Mouse (Mus musculus) CD4-positive, CD25-positive, alpha-beta regulatory T cell, adult 4 months (primary cell): ENCODE measurements at regions not wholly inside any gene's neighbourhood (a gene's known extent, or its start where the extent isn't known, plus 50 kb on each side); places are given as distances from the start of the nearest gene placed in this dataset.
A peak's percentile ranks its signal among the peaks of the same experiment; 100 is the strongest.

ENCODE experiments used
- ATAC-seq: one replicate; pipeline ENCODE4 v1.8.0; 2017

DNA sequence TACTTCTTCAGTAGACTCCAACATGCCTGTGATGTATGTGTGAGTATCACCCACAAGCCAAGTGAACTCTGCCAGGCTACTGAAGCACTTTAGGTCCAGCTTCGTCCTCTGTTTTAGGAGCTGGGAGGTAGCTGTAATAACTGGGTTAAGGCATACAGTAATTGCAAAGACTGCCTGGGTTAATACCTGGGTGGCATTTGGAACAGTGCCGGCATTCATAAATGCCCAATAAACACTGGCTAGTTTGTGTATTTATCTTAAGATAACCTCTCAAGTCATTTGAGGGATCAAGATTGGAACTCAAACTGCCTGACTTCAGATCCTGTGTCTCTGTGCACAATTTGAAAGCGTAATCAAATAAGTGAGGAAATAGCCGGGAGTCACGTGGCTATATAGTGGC is 261.0 kb downstream of the Cog6 start:
- no peak for ATAC-seq

DNA sequence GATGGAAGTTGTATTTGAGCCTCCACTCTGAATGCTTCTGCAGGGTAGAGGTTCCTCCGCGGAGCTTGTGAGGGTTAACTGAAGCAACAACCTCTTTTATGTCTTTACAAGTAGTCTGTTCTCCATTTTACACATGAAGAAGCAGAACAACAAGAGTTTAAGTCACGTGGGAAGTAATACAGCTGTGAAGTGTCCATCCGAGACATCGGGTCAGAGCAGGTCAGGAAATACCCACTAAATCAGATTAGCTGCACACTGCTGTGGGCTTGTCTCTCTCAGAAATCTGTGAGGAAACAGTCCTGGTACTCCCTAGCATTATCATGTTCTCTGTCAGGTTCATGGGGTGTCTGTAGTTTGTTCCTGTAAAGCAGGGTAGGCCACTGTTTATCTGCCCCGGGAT is 262.1 kb downstream of the Cog6 start:
- no peak for ATAC-seq

DNA sequence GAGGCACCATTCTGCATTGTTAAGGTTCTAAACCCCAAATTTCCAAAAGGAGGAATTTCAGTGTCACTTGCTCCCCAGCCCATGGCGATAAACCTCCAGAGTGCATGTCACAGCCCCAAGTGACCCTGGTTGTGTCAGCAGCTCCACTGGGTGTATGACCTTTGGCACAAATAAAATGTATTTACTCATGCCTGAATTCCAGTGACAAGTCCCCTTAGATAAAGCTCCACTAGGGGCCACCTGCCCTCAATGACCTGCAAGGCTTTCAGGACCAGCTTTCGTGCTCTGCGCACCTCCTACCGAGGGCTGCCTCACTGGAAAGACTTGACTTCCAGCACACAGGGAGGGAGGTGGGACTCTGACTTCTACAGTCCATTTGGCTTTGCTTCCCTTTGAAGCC is 262.6 kb downstream of the Cog6 start:
- no peak for ATAC-seq

DNA sequence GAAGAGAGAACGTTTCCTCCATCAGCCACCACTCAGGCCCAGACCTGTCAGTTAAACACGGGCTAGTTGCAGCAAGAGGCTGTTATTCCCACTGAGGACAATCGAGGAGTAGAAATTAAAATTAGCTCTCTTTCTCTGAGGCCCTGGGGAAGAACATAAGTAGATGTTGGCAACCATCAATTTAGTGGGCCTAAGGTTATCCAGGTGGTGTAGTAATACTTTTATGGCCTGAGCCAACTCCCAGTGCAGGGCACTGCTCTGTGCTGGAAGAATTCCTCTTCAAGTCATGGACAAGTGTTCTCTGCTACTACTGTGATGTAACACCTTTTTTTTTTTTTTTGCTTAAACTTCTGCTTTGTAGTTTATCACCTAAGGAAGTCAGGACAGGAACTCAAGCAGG is 270.1 kb downstream of the Cog6 start:
- ATAC-seq, result no peak

DNA sequence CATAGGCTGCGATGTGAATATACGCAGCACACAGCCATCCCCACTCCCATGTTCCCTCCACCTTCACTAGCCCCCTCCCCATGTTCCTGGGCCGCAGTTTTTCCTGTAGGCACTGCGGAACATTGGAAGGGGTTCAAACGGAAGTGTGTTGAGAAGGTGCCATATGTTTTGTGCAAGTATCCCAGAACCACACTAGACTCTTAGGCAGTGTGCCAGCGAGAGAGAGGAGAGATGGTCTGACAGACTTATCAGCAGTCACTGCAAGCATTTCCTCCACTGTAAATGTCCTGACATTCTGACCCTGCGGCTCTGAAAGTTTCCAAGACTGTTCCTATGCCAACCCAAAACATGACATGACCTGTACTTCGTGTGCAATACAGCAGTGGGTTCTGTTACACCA is 272.7 kb downstream of the Cog6 start:
- ATAC-seq, result no peak

DNA sequence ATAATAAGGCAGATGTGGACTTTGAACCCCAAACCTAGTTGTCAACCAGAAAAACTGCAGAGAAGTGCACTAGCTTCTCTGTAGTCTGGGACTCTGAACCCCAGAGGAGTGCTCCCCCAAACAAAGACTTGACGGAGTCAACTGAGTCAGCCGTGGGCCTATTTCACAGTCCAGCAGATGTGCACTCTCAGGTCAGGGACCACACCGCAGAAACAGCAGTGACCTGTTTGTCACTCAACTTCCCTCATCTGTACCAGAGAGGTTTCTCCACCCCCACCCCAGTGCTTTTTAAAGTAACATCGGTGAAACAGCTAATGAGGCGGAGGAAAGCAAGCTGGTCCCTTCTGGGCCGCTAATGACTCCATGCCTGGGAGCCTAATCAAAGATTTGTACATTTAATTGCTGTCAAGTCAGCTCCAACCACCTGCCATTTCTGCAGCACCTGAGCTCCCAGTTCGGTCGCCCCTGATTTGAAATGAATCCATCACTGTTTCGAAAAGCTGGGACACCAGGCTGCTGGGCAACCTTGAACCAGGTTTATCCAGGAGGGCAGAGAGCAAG is 276.5 kb downstream of the Cog6 start:
- ATAC-seq, result no peak

DNA sequence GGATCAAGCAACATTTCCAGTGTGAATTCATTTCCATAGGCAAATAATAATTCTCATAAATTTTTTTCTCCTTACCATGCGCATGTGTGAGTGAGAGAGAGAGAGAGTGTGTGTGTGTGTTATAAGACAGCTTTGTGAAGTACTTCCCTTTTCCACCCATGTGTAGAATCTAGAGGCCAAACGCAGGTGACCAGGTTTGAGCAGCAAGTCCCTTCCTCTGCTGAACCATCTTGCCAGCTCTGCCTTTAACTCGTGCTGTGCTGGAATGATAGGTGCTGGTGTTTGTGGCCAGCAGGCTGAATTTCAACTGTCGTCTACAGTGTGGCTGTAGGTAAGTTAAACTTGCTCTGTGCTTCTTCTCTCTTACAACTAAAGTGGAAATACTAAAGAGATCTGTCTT is 277.5 kb downstream of the Cog6 start:
- no peak for ATAC-seq

DNA sequence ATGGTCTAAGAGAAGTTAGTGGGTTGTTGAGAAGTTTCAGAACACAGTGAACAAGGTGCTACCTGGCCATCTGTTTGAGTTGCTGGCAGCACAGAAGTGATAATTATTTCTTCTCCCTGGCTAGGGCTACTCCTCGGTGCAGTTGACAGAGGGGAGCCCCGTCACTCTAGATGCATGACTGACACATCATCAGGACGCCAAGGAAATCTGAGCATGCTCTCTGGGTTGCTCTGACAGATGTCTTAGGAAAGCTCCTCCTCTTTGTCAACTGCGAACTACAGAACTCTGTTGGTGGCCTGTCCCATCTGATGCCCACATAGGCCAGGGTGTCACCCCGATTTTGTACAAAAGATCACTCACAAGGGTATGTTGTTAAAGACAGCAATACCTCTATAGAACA is 278.7 kb downstream of the Cog6 start:
- ATAC-seq, result no peak

DNA sequence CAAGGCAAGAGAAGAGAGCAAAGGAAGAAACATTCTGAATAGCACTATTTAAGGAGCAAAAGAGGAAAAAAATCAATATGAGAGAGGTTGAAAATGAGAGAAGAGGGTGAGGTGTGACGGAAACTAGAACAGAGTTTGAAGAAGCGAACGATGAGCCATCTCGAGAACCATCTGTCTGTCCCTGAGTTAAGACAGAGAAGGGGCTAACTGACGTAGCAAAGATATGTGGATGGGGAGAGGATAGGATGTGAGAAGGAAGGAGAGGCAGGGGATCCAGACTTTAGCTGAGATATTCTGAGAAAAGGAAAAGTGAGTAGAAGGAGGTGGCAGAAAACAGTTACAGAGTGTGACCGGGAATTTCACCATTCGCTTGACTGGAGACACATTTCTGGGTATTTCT is 281.1 kb downstream of the Cog6 start:
- ATAC-seq, result no peak

DNA sequence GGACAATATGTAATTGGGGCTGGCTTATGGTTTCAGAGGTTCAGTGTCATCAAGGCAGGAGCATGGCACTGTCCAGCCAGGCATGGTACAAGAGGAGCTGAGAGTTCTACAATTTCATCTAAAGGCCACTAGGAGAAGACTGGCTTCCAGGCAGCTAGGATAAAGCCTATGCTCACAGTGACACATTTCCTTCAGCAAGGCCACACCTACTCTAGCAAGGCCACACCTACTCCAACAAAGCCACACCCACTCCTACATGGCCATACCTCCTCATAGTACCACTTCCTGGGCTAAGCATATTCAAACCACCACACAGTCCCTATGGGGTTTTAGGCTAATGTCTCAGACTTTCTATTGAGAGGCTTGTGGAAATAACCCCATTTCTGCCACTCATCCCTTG is 285.1 kb downstream of the Cog6 start:
- ATAC-seq, result peak; percentile 70

DNA sequence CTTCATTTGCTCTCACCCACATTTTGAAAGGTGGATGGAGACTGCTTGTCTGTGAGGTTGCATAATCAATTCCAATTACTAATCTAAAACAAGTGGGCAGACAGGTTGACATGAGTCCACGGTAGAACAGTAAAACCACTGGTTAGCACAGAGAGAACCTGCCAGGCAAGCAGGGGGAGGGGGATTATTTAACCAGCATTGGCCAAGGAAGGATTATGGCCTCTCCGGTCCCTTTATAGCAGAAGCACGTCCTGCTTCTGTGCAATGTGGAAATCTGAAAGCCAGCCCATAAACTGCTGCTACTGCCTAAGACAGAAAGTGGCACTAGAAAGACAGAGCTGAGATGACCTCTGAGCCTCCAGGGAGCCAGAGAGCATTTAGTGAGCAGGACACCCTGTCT is 285.5 kb downstream of the Cog6 start:
- ATAC-seq, result no peak

DNA sequence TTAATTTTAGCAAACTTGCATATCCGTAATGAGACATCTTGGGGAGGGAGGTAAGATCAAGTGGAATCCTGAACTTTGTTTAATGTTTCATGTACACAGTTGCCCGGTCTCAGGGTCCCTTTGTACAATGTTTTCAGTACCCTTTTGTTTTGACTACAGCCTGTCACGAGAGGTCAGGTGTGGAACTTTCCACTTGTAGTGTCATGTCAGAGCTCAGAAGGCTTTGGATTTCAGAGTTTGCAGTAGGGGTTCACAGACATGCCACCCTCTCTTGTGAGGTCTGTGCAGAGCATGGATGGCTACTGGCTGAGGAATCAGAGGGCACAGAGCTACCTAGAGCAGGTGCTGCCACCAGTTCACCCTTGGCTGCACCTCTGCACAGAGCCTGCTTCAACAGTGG is 287.3 kb downstream of the Cog6 start:
- no peak for ATAC-seq

DNA sequence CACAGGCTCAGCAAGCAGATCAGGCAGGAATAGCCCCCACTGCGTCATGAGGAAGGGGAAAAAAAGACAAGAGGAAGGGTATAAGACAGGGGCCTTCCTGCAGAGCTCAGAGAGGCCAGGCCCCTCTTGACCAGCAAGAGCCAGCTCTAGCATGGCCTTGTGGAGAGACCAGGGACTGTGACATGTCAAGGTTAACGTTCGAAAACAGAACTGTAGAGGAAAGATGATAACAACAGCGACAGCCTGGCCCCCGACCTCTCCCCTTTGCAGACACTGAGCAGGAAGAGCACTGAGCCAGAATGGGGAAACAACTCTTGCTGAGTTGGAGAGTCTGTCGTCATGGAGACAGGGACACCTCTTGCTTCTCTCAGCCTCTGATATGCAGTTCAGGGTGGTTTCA is 288.2 kb downstream of the Cog6 start:
- peak; percentile 66 for ATAC-seq

DNA sequence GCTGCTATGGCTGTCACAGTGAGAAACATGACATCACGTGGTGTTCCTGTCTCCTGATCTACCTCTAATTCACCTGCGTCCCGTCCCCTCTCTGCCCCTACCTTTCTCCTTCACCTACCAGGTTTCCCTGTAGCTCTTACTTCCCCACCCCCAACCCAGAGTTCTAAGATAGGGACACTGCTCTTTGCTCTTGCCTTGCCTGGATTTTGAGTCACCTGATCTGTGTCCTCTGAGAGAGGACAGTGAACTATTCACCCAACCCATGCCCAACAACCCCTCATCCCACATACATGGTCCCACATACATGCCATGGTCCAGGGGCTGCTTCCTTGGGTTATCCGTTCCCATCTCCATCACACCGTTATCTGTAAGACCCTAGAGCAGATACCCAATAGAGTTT is 288.6 kb downstream of the Cog6 start:
- ATAC-seq, result no peak

DNA sequence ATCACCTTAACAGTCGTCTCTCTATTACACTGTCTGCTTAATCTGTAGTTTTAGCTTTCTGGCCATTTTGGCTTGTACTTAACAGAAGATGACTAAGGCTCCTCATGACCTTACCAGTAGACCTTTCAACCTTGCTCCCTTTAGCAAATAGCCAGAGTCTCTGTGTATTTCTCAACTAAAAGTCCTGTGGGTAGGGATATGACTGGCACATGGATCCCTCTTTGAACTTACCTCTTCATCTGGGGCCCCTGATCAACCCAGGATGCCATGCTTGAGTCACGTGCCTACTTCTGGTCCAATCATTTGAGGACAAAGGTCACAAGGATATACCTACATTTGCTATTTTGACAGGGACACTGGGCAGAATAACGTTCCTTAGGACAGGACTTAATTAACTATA is 292.7 kb downstream of the Cog6 start:
- ATAC-seq, result no peak

DNA sequence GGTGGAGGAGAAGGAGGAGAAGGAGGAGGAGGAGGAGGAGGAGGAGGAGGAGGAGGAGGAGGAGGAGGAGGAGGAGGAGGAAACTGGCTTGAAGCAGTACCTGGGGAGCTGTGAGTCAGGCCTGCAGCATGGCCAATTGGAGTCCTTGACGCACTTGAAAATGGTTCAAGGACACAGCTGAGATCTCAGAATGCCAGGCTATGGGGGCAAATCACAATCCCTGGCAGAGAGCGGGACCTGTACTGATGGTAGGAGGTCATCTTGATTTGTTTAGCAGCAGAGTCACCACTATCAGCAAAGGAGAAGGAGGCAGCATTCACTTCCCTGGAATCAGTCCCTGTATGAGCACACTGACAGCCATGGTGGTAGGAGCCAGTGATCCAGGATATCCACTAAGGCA is 294.1 kb downstream of the Cog6 start:
- ATAC-seq, result no peak

DNA sequence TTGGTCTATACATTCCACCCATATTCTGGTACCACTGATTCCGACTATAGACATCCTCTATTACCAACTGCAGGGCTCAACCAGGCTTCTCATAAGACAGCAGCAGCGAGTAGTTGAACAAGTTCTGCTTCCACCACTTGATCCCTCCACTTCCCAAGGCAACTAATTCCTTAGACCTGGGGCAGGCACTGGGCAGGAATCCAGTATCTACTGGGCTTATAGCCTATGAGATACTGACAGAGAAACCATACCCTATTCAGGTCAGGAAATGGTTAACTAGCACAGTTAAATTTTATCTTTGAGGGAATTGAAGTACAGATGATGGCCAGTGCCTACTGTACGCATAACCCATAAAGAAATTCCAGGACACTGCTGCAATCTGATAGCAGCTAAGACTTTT is 297.9 kb downstream of the Cog6 start:
- ATAC-seq, result no peak

DNA sequence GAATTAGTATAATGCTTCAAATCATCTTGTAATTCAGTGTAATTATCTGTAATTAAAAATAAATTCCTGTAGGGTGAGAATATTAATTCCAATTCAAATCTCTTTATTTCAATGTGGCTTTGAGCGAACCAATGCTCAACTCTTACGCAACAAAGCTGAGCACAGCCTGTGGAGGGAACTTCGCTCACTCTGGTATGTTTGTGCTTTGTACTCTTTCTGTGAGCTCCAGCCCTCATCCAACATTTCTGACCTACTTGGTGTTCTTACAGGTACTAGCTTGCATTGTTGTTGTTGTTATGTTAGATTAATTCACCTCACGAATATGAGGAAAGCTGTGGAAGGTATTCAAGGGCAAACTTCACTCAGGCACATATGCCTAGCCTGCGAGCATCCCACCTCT is 299.7 kb downstream of the Cog6 start:
- no peak for ATAC-seq

DNA sequence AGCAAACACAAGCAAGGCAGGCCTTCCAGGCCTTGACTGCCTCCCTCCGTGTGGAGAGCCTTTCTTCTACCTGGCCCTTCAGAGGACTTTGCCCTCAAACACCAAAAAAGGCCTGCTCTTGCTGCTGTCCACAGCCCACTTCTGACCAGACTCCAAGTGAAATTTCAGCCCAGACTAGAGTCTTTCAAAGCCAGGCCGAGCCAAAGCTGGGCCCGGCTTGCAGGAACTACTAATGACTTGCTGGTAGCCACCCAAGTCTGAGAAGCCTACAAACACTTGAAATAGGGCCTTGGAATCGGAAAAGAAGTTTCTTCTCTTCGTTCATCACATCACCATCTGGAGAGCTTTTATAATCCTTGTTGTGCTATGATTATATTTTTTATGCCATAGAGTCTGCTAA is 304.9 kb downstream of the Cog6 start:
- ATAC-seq, result no peak

DNA sequence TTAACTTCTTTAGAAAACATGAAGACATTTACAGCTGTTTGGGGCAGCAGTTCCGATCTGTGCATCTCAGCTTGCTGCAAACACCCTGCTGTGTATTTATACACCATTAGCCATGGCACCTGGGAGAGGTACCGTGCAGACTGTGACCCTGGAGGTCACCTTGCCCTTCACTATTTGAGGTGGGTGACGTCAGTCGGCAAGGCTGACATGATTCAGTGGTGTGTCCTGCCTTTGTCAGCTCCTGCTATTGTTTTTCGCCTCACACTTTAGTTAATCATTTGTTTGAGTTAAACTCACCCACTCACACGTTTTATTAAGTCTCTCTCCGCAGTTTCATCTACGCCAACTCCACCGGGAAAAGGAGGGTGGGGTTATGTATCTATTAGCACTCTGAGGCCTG is 305.9 kb downstream of the Cog6 start:
- no peak for ATAC-seq

DNA sequence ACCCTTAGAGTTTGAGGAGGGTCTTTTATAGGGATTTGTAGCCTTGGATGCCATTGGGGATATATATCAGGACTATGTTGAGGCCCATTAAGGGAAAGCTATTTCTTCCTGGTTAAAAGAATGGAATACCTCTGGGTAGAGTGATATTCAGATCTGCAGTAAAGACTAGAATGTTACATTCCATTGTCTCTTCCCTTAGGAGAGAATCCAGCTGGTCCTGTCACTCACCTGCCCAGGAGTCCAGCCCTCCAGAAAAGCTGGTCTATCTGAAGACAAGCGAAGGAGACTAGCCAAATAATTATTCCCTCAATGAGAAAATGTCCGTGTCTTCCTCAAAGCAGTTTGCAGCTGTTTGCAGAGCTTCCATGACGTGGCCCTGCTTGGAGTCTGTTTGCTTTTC is 308.3 kb downstream of the Cog6 start:
- no peak for ATAC-seq

DNA sequence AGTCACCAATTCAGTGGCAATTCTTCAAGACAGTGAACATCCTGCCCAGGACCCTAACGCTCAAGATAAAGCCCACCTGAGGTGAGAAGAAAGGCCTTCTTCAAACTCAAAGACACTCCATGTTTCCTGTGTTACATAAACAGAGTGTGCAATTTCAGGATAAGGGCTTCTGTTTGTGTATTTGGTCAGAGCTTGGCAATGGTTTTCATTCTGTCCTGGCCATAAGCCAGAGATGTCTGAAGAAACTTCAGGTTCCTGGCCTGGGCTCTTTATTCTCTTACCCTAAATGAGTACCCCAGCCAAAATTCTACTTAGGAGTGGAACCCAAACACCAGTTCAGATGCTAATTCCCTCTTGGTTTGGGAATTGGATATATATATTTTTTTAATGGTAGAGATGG is 308.7 kb downstream of the Cog6 start:
- no peak for ATAC-seq

DNA sequence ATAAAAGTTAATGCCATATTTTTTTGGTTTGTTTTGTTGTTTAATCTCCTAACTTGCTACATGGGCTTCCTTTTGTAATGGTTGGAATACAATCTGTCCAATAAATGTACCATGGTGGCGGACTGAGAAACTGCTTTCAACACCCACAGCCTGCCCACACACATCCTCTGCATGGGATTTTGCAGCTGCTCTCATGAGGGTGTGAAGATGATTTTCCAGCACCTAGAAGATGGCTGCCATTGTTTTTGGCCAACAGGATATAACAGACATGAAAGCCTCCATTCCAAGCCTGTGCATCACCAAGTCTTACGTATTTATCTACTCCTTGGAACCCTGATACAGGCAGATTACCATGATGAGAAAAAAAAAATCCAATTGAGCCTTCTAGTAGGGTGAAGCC is 310.4 kb downstream of the Cog6 start:
- peak; percentile 46 for ATAC-seq

DNA sequence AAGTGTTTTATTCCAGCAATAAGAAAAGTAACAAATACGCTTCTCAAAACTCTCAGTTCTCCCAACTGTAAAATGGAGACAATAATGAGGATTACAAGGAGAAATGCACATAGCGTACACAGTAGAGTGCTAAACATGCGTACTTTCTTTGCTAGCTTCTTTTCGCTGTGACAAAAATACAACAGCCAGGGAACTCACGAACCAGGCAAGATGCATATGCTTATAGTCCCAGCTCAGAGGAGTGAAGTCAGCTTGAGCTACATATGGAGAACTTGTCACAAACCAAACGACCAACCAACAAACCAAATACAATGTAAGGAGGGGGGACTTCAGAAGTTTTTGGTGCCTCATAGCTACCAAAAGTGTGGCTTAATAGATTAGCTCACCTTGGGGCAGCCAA is 313.3 kb downstream of the Cog6 start:
- ATAC-seq, result no peak

DNA sequence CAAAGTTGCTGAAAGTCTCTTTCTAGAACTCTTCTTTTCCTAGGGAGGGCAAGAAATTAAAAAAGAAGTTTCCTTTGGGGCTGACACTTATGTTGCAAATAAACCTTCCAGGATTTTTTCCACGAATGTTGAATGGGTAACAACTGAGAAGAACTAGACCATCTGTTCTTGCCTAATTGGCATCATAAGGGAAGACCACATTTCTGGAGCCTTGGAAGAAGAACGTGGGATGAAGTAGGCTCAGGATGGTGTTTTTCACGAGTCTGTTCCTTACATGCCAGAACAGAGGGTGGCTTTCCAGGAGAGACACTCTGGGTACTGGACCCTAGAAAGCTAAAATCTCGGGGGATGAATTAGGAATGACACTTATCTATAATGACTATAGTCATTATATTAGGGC is 314.1 kb downstream of the Cog6 start:
- ATAC-seq, result no peak

DNA sequence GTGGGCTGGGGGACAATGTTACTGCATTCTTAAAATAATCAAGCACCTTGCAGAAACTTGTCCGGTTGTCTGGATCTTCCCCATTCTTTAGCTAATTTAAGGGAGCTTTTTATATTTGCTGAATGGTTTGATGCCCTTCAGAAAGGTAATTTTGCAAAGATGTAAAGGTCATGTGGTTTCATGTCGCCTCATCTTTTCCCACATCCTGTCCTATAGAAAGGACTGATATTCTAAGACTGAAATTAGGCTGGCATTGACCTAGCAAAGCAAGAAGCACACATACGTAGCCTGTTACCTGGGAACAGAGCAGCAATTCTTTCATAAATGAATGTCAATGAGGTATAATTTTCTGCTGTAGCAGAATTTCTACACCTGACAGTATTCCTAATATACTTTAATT is 315.4 kb downstream of the Cog6 start:
- ATAC-seq, result peak; percentile 83
